Mouse (Mus musculus) T-helper 17 cell (primary cell): ENCODE measurements at regions not wholly inside any gene's neighbourhood (a gene's known extent, or its start where the extent isn't known, plus 50 kb on each side); places are given as distances from the start of the nearest gene placed in this dataset.

Source experiments
- in situ Hi-C, 2 experiments: fragments of 300-600 bp; cut with MboI, MseI; formaldehyde crosslinking; loops; 1 replicate in 1 of 2; 2 replicates in 1 of 2; pipeline ENCODE4 v1.15.1; 2025; ENCODE audit warnings: high pct_unique_total_duplicates in 2 of 2

GRCm38 (mm10) chr5:50820674-50821073, 746.9 kb downstream of the Ppargc1a start:
- in situ Hi-C loops, result loop anchor here in 1 of 2 experiments (10.0 kb wide), 1 partner anchor 1266 kb away; no protein-coding TSS in a partner anchor

- in situ Hi-C loops, result loop anchor here in 1 of 2 experiments (10.0 kb wide), 1 partner anchor 1265 kb away; no protein-coding TSS in a partner anchor
These were observed 747.6 kb downstream of the Ppargc1a start for GRCm38 (mm10) chr5:50819959-50820358.

DNA sequence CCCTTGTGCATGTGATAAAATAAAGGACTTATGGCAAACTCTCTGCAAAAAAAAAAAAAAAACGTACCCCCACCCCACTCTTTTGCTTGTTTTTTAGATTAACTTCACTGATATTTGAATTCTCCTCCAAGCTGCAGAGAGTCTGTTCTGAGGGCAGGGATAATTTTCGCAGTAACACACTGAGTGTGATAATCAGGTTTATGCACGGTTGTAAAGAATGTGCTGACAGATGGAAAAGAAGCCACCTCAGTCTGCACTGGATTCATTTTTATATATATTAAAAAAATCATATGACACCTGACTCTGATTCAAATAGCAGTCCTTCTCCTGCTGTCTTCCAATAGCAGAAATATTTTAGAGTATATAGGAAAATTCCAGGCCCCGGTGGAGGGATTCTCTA, 736.5 kb upstream of the Adgra3 start:
- in situ Hi-C loops, result no loop called here

- in situ Hi-C loops, result no loop called here
These were observed 735.8 kb upstream of the Adgra3 start for GRCm38 (mm10) chr5:50794453-50795169.

- in situ Hi-C loops, result no loop called here
These were observed 734.8 kb upstream of the Adgra3 start for GRCm38 (mm10) chr5:50793558-50793957.

DNA sequence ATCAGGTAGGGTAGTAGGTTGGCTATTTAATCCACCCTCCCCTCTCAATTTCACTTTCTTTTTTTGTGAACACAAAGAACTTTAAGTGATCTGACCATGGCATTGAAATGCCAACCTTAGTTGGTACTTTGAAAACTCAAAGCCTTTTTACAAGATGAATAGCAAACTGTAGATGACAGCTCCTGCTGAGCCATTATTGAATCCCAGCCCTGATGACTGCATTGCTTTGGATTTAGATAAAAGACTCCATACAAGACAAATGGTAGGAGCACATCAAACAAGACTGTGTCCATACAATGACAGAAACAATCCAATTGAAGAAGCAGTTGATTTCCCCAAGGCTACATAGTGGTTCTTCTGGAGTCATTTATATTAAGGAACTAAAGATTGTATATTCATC, 726.5 kb upstream of the Adgra3 start:
- in situ Hi-C loops, result no loop called here

- in situ Hi-C loops, result no loop called here
These were observed 720.3 kb upstream of the Adgra3 start for GRCm38 (mm10) chr5:50779138-50779537.

GRCm38 (mm10) chr5:50778221-50778620, 719.4 kb upstream of the Adgra3 start:
- in situ Hi-C loops, result no loop called here

DNA sequence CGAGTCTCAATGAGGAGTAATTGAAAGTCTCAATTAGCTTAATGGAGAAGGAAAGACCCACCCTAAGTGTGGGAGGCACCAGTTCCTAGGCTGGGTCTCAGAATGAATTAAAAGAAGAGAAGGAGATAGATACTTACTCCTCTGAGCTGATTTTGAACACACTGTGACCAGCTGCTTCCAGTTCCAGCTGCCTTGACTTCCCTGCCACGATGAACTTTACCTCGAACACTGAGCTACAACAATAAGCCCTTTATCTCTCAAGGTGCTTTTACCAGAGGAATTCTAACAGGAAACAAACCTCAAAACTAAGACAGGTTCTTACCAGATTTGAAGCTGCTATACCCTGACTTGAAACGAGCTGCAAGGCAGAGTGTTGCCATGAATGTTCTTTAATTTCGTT, 703.5 kb upstream of the Adgra3 start:
- in situ Hi-C loops, result loop anchor here in 1 of 2 experiments (25.0 kb wide), 1 partner anchor 1100 kb away; no protein-coding TSS in a partner anchor

GRCm38 (mm10) chr5:50760386-50760785, 701.6 kb upstream of the Adgra3 start:
- in situ Hi-C loops, result loop anchor here in 1 of 2 experiments (25.0 kb wide), 1 partner anchor 1102 kb away; no protein-coding TSS in a partner anchor

GRCm38 (mm10) chr5:50752766-50753165, 694.0 kb upstream of the Adgra3 start:
- in situ Hi-C loops, result loop anchor here (10.0 to 25.0 kb wide), 2 partner anchors 1110 to 1312 kb away; no protein-coding TSS in a partner anchor

DNA sequence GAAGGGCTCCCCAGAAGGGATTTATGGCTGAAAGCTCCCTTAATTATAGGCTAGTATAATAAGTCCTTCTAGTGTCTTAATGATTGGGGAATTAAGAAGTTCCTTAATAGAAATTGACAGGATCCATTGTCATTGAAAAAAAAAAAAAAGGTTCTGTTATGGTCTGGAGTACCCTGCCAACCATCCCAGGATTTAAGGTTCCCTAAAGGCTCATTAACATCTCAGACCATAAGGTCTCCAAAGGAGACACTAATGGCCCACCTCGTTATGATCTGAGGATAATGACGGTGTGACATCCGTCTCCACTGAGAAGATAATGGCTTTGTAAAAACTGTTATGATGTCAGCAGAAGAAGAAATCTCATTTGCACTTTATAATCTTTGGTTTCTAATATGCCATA, 692.6 kb upstream of the Adgra3 start:
- in situ Hi-C loops, result loop anchor here (10.0 to 25.0 kb wide), 2 partner anchors 1111 to 1313 kb away; no protein-coding TSS in a partner anchor

- in situ Hi-C loops, result no loop called here
These were observed 684.2 kb upstream of the Adgra3 start for GRCm38 (mm10) chr5:50743030-50743429.

- in situ Hi-C loops, result no loop called here
These were observed 674.9 kb upstream of the Adgra3 start for GRCm38 (mm10) chr5:50733711-50734110.

GRCm38 (mm10) chr5:50728337-50729003, 669.7 kb upstream of the Adgra3 start:
- in situ Hi-C loops, result no loop called here

DNA sequence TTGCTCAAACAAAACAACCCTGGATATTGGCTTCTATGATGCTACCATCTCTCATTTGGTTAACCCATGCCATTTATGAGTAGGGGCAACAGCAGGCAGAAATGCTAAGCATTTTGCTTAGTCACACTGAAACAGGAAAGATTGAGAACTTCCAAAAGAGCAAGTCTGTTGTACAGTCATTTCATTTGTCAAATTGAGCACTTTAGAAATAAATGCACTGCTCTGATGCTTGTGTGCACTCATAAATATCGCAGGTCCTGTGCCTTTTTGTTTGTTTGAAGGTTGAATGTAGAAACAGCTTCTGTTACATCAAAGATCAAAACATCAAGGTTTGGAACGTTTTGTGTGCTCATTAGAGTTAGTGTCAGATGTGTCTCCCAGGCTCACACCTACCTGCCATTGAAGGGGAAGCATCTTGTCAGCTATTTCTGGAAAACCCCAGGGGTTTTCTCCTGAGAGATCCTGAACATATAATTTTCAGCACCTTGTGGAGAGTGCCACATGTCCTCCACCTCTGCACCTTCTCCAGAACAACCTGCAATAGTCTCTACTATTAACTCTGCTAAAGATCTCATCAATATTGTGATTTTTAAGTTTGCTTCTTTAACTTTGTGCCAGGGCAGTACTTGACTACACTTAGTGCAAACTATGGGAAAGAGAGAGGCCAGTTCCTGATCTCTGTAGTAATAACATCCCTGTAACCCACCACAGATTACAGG, 648.3 kb upstream of the Adgra3 start:
- in situ Hi-C loops, result no loop called here

DNA sequence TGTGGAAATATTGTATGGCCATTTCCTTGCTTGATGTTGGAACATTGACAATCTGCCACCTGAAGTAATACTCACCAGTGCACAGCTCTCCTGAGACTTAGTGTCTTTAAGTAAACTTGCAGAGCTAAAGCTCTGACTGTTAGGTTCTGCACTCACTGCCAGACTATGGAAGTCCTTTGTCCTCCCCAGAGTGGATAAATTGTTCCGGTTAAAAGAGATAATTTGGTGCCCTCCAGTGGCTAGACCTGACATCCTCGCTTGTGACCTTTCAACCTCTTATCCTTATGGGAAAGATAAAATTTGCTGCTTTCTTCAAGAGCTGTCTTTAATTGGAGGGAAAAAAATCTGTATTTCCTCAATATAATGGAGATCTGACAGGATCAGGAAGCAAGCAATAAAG, 639.3 kb upstream of the Adgra3 start:
- in situ Hi-C loops, result no loop called here

DNA sequence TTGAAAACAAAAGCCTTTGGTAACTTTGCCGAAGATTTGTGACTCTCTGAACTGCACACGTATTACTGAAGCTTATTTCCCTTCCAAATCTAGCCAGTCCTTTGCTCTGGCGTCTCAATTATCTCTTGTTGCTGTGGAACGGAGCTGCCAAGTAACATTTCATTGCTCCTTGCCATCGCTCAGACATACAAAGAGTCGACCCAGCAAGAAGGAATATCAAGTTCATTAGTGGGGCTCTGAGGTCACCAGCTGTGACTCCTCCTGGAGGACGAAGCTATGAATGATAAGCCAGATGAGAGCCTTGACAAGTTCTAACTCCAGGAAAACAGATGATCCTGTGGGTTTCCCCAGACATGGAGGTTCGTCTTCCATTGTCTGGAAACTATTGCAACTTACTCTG, 638.8 kb upstream of the Adgra3 start:
- in situ Hi-C loops, result no loop called here

GRCm38 (mm10) chr5:50688362-50688761, 629.6 kb upstream of the Adgra3 start:
- in situ Hi-C loops, result no loop called here

- in situ Hi-C loops, result no loop called here
These were observed 625.2 kb upstream of the Adgra3 start for GRCm38 (mm10) chr5:50683966-50684365.

DNA sequence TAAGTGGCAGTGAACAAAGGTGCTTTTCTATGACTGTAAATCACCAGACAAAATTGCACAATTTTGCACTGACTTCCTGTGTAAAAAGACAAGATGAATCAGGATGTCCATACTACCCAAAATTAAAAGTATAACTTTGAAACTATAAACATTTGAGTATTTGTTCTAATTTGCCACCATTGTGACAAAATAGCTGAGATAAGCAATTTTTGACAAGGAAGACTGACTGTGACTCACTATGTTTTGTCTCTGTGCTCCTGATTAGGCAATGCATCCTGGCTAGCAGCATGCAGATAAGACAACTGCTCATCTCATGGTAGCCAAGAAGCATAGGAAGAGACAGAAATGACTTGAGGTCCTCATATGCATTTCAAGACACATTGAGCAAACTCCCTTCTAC, 577.7 kb upstream of the Adgra3 start:
- in situ Hi-C loops, result no loop called here

DNA sequence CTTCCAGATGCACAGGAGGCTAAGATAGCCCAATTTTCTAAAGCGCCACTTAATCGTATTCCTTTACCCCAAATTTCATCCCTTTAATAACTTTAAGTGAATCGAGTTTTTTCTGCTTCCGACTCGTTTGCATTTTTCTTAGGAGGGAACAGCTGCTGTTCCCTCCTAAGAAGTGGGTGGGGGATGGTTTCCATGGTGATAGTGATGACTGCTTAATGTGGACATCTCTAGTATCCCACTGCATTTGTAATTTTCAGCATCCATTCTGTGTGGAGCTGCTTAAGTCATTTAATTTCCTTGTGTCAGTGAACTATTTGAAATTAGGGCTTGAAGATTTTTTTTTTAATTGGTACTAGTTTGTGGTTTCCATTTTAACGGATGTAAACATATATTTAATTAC, 567.8 kb upstream of the Adgra3 start:
- in situ Hi-C loops, result loop anchor here in 1 of 2 experiments (10.0 kb wide), 1 partner anchor 1462 kb away; no protein-coding TSS in a partner anchor
